Mouse (Mus musculus) lung, adult 2 months (tissue): Measurements from ENCODE around the gene Gm7075. TPM values are rescaled to one million over a fixed set of nuclear protein-coding genes. Genes with fewer than 3 reads are reported as not detected.
"Not testable (repeated sequence)": the region's sequence is repeated elsewhere in the genome, so short reads cannot be mapped to it uniquely, and the experiment has no call there.

Source experiments
- DNase-seq: peaks from one replicate; pipeline ENCODE4 v3.0.0; 2022
- H3K4me1 ChIP-seq: fragments of 200-500 bp; 2 replicates; pipeline ENCODE4 v1.6.1; 2011; ENCODE audit warnings: low read length; ENCODE audit not compliant: control insufficient read depth, insufficient read depth
- H3K4me3 ChIP-seq: fragments of 200-500 bp; replicated peaks from 2 replicates; pipeline ENCODE3; 2011; ENCODE audit warnings: low read depth, mild to moderate bottlenecking, control low read depth, low read length; ENCODE audit errors: extremely low read depth
- CTCF ChIP-seq: fragments of 200-500 bp; IDR thresholded peaks from 2 replicates; pipeline ENCODE4 v1.5.1; 2011; ENCODE audit warnings: mild to moderate bottlenecking, low read length, control low read depth; ENCODE audit not compliant: insufficient read depth
- POLR2A ChIP-seq: fragments of 200-500 bp; IDR thresholded peaks from 2 replicates; pipeline ENCODE4 v1.6.1; 2011; ENCODE audit warnings: low read depth, mild to moderate bottlenecking, control low read depth, low read length, borderline replicate concordance; ENCODE audit errors: extremely low read depth
- WGBS: fragments of 180-500 bp; shearing (Covaris S2); methylation state at CpG from one replicate; pipeline ENCODE4 v1.1.7; 2018; 5-methylcytosine and 5-hydroxymethylcytosine counted together
- polyA plus RNA-seq: library from polyadenylated mRNA; depleted of rRNA; stranded (reverse); fragments of >200 nt; gene quantifications from 2 replicates; pipeline ENCODE4 v1.2.3, GENCODE M21; 2012; rRNA removed

Gene Gm7075
- polyA plus RNA-seq, 1 experiment: not detected

GRCm38 (mm10) chr10:63388948-63389347 lies 32.6 kb downstream of the Gm7075 start:
- WGBS: 67% methylated on average over 4 of the region's 4 CpGs
- TF ChIP-seq POLR2A (no peak), CTCF (no peak)
- DNase-seq: no peak
- Histone ChIP-seq H3K4me3 (no peak overlapping the region), H3K4me1 (no peaks in the 10 kb centered on the region)

DNA sequence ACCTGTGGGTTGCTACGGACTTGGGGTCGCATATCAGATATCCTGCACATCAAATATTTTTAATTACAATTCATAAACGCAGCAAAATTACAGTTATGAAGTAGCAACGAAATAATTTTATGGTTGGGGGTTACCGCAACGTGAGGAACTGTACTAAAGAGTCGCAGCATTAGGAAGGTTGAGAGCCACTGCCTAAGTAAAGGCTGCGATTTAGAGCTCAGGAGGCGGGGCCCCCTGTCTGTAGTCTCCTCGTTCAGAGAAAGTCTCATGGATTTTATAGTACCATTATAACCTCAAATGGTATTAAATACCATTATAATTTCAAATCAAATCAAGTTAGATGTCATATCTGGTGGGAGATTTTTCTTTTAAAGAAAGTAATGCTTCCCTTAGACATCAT lies 34.6 kb downstream of the Gm7075 start:
- no peak for DNase-seq
- WGBS: 5% methylated on average over 10 of the region's 10 CpGs
- Histone ChIP-seq H3K4me3 (peak overlapping the region; percentile 74), H3K4me1 (no peaks in the 10 kb centered on the region)
- no peak for TF ChIP-seq CTCF
- no peak for TF ChIP-seq POLR2A

GRCm38 (mm10) chr10:63386444-63386843 lies 35.1 kb downstream of the Gm7075 start:
- under 1% methylated on average over 19 of the region's 19 CpGs for WGBS
- peak; percentile 73 for DNase-seq
- H3K4me3 ChIP-seq: peak overlapping the region; percentile 74

GRCm38 (mm10) chr10:63385897-63386296 lies 35.7 kb downstream of the Gm7075 start:
- not testable (repeated sequence) for H3K4me3 ChIP-seq, DNase-seq, H3K4me1 ChIP-seq
- 31% methylated on average over 5 of the region's 5 CpGs for WGBS

More at GRCm38 (mm10) chr10:63386444-63386843, 35.1 kb downstream of the Gm7075 start:
- TF ChIP-seq CTCF (no peak), POLR2A (peak; percentile 71; the same call in 1 of the 2 replicates)
- 0 out of 2 replicates have a peak, but pooled peaks cover 2% of the 10 kb centered on the region for H3K4me1 ChIP-seq

- WGBS: under 1% methylated on average over 28 of the region's 28 CpGs
- H3K4me3 ChIP-seq: peak within 1 kb of the TSS; percentile 92
- TF ChIP-seq CTCF (peak; percentile 91), POLR2A (peak; percentile 97; the same call in 1 of the 2 replicates)
Measured at GRCm38 (mm10) chr10:63382372-63383279, 39.0 kb downstream of the Gm7075 start, which contains the start of gene Dnajc12. Dnajc12 (plus strand) TSS chr10:63382443.

GRCm38 (mm10) chr10:63381498-63382280 lies 39.9 kb downstream of the Gm7075 start, which contains the start of gene Sirt1:
Sirt1 (minus strand) TSS chr10:63381704.
- 7% methylated on average over 24 of the region's 24 CpGs for WGBS
- Histone ChIP-seq H3K4me1 (0 out of 2 replicates have a peak, but pooled peaks cover 4% of the 10 kb centered on the region), H3K4me3 (peak within 1 kb of the TSS; percentile 92)
- TF ChIP-seq POLR2A: no peak
- DNase-seq: peak; percentile 26

More at GRCm38 (mm10) chr10:63382372-63383279, 39.0 kb downstream of the Gm7075 start, which contains the start of gene Dnajc12:
- peak; percentile 58 for DNase-seq
- 0 out of 2 replicates have a peak, but pooled peaks cover 4% of the 10 kb centered on the region for H3K4me1 ChIP-seq

DNA sequence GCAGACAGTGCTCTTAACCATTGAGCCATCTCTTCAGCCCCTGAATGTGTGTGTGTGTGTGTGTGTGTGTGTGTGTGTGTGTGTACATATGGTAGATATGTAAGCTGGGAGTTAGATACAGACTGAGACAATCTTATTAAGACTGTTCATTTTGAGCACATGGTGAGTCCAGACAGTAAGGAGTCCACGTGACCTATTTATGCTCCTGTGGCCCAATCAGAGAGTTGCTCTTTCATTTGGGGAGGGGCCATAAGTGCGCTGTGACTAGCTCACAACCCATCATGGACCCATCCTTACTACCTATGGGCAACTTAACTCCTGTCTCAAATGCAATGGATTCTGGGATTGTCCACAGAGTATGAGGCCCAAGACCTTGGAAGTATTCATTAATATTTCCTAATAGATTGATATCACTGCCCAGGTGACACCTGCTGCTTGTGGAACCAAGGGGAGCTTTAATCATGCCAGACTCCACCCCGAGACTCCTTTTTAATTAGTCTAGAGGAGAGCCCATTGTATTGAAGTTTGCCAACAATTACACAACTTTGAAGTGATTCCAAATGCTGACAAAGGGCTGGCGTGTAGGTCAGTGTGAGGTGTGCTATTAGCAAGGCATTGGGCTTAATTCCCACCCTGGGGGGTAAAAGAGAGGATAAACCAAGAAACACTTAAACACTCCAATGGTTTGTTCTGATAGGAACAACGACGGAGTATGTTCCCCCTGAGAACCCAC lies 42.5 kb downstream of the Gm7075 start:
- TF ChIP-seq POLR2A: no peak
- TF ChIP-seq CTCF: no peak
- WGBS: 58% methylated on average over 6 of the region's 6 CpGs
- no peak for DNase-seq
- Histone ChIP-seq H3K4me1 (0 out of 2 replicates have a peak, but pooled peaks cover 4% of the 10 kb centered on the region), H3K4me3 (no peak overlapping the region)

- TF ChIP-seq CTCF (peak; percentile 35), POLR2A (no peak)
- DNase-seq: peak; percentile 45
- Histone ChIP-seq H3K4me1 (0 out of 2 replicates have a peak, but pooled peaks cover 4% of the 10 kb centered on the region), H3K4me3 (no peak overlapping the region)
- WGBS: 17% methylated on average over 9 of the region's 9 CpGs
Measured at GRCm38 (mm10) chr10:63377468-63377867, 44.1 kb downstream of the Gm7075 start.

- TF ChIP-seq CTCF (no peak), POLR2A (no peak)
- Histone ChIP-seq H3K4me1 (no peaks in the 10 kb centered on the region), H3K4me3 (no peak overlapping the region)
- no peak for DNase-seq
- WGBS: 86% methylated on average over 5 of the region's 5 CpGs
Measured at GRCm38 (mm10) chr10:63376303-63376702, 45.3 kb downstream of the Gm7075 start.

Other genes with a start within 250 kb of the Gm7075 start
- gene Mypn, start 217.8 kb downstream of the Gm7075 start, polyA plus RNA-seq: 0.63 and 2.6 TPM in 2 replicates
- gene Herc4, start 178.0 kb downstream of the Gm7075 start, polyA plus RNA-seq: 11.3 and 16.6 TPM in 2 replicates
- 3.3 and 4.8 TPM in 2 replicates for gene Sirt1, start 40.1 kb downstream of the Gm7075 start, polyA plus RNA-seq
- 1.7 and 2.8 TPM in 2 replicates for gene Dnajc12, start 39.3 kb downstream of the Gm7075 start, polyA plus RNA-seq
- gene Ctnna3, start 8.3 kb upstream of the Gm7075 start, polyA plus RNA-seq: 0.12 and 0.33 TPM in 2 replicates